Comparison of ENCODE assay signal across 8 mouse cellular contexts in the genomic region with DNA sequence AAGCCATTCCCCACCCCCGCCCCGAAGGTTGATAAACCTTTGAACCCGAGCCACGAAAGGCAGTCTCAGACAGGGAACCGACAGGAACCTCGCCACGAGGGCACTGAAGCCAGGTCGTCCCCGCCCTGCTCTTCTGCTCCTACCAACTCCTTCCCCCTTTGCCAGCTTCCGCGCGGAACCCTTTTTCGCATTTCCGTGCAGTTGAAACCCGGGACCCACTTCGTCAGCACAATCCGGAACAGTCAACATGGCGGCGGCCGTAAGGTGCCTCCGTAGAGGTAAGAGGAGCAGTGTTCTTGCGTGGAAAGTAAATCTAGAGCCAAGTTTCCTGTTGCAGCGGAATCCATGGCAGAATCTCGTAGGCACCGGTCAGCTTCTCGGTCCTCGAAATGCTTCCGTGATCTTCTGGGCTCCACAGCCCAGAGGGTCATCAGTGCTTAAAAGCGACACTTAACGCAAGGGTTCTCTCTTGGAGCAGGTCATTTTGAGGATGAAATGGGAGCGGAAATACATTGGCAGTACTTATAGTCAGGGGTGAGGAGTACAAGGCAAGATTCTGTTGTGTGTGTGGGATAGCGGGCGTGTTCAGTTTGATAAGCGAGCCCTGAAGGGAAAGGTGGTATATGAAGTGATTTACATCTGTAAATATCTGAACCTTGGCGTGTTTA. TPM values are rescaled to one million over a fixed set of nuclear protein-coding genes. Genes with fewer than 3 reads are reported as not detected.
A peak's percentile ranks its signal among the peaks of the same experiment; 100 is the strongest.
DNase-seq lines count a peak whose midpoint lies in the region; ATAC-seq and TF ChIP-seq lines count a peak whose summit lies in the region.

No protein-coding gene starts in this region.

- TF ChIP-seq CTCF in C2C12 (IDR thresholded peaks at IDR 0.05; ENCODE audit: control insufficient read depth, insufficient read depth, insufficient read length), result no peak
- no peak for TF ChIP-seq CTCF in brain, embryonic 14.5 days (IDR thresholded peaks at IDR 0.05; ENCODE audit: borderline replicate concordance, extremely low read depth, insufficient read depth, insufficient read length)
- TF ChIP-seq CTCF in liver, adult 2 months (IDR thresholded peaks at IDR 0.05; ENCODE audit: low read depth, low read length), result no peak

- no peaks in the 10 kb centered on the region for H3K27me3 ChIP-seq in C2C12 (ENCODE audit: control insufficient read depth, insufficient read depth, insufficient read length)
- H3K27me3 ChIP-seq in erythroblast, embryonic 14.5 days (ENCODE audit: control insufficient read depth), result no peaks in the 10 kb centered on the region
- H3K27me3 ChIP-seq in heart, embryonic 11.5 days (ENCODE audit: control insufficient read depth, insufficient read depth, low read length), result no peaks in the 10 kb centered on the region
- no peaks in the 10 kb centered on the region for H3K27me3 ChIP-seq in kidney, embryonic 16.5 days (ENCODE audit: insufficient read depth, low read length)
- H3K27me3 ChIP-seq in liver, adult 2 months (ENCODE audit: control insufficient read depth, insufficient read depth, low read length), result no peaks in the 10 kb centered on the region
- no peaks in the 10 kb centered on the region for H3K27me3 ChIP-seq in myocyte (ENCODE audit: control insufficient read depth, insufficient read depth, insufficient read length)
- no peaks in the 10 kb centered on the region for H3K27me3 ChIP-seq in splenic B cell, adult 2 months (ENCODE audit: control insufficient read depth, insufficient read depth, low read length, poor library complexity, severe bottlenecking)

- peaks cover 20% of the 10 kb centered on the region for H3K79me3 ChIP-seq in C2C12 (ENCODE audit: low read depth)

- peak overlapping the region; percentile 86 for H3K4me2 ChIP-seq in heart, embryonic 11.5 days
- H3K4me2 ChIP-seq in kidney, embryonic 16.5 days (replicated peaks; ENCODE audit: low read depth, low read length), result peak overlapping the region; percentile 84
- H3K4me2 ChIP-seq in myocyte (ENCODE audit: low read depth), result peak overlapping the region; percentile 93

- H3ac ChIP-seq in C2C12 (ENCODE audit: control insufficient read depth, insufficient read length, low read depth), result peak overlapping the region; percentile 47
- peak overlapping the region; percentile 11 for H3ac ChIP-seq in myocyte (ENCODE audit: control insufficient read depth, insufficient read length)

- peak; percentile 89; the same call in 1 of the 2 replicates for TF ChIP-seq POLR2A in brain, embryonic 14.5 days (IDR thresholded peaks at IDR 0.05; ENCODE audit: borderline replicate concordance, extremely low read depth, insufficient read depth, insufficient read length, poor library complexity, severe bottlenecking)
- TF ChIP-seq POLR2A in liver, adult 2 months (IDR thresholded peaks at IDR 0.05; ENCODE audit: extremely low read depth, insufficient read depth, low read length), result peak; percentile 65; the same call in 1 of the 2 replicates
- TF ChIP-seq POLR2A in myocyte (IDR thresholded peaks at IDR 0.05; ENCODE audit: insufficient read length, low read depth), result peak; percentile 93

- peaks cover 27% of the 10 kb centered on the region for H3K4me1 ChIP-seq in erythroblast, embryonic 14.5 days (ENCODE audit: control insufficient read depth)
- peaks cover 9% of the 10 kb centered on the region; the same call in 1 of the 2 replicates for H3K4me1 ChIP-seq in heart, embryonic 11.5 days (ENCODE audit: control insufficient read depth, insufficient read depth, low read length)
- peaks cover 26% of the 10 kb centered on the region for H3K4me1 ChIP-seq in kidney, embryonic 16.5 days (ENCODE audit: insufficient read depth, low read length)
- peaks cover 6% of the 10 kb centered on the region for H3K4me1 ChIP-seq in liver, adult 2 months (ENCODE audit: control insufficient read depth, insufficient read depth, low read length)

- DNase-seq in brain, embryonic 14.5 days (ENCODE audit: low read depth), result peak; percentile 98
- peak; percentile 93 for DNase-seq in liver, adult 2 months (ENCODE audit: extremely low read depth, low read depth, low spot score)
- peak; percentile 96 for DNase-seq in splenic B cell, adult 2 months (ENCODE audit: low read depth, low spot score)

- H3K36me3 ChIP-seq in C2C12 (ENCODE audit: control insufficient read depth, insufficient read depth) (peaks cover 5% of the 10 kb centered on the region), myocyte (ENCODE audit: control insufficient read depth, insufficient read depth) (no peaks in the 10 kb centered on the region)
- peaks cover 15% of the 10 kb centered on the region for H3K36me3 ChIP-seq in erythroblast, embryonic 14.5 days (ENCODE audit: control insufficient read depth)
- peaks cover 3% of the 10 kb centered on the region; the same call in 1 of the 2 replicates for H3K36me3 ChIP-seq in heart, embryonic 11.5 days (ENCODE audit: control insufficient read depth, insufficient read depth, low read length)
- H3K36me3 ChIP-seq in kidney, embryonic 16.5 days (ENCODE audit: insufficient read depth, low read length), result peaks cover 7% of the 10 kb centered on the region
- H3K36me3 ChIP-seq in liver, adult 2 months (ENCODE audit: control insufficient read depth, insufficient read depth, low read length), result peaks cover 1% of the 10 kb centered on the region; the same call in 1 of the 2 replicates
- H3K36me3 ChIP-seq in splenic B cell, adult 2 months (ENCODE audit: control insufficient read depth, insufficient read depth, low read length, poor library complexity, severe bottlenecking), result no peaks in the 10 kb centered on the region

- H3K4me3 ChIP-seq in C2C12 (ENCODE audit: insufficient read depth, poor library complexity, severe bottlenecking) (peak overlapping the region; percentile 81), myocyte (peak overlapping the region; percentile 80)
- peak overlapping the region; percentile 70 for H3K4me3 ChIP-seq in erythroblast, embryonic 14.5 days (replicated peaks)
- H3K4me3 ChIP-seq in heart, embryonic 11.5 days (ENCODE audit: low read depth, low read length), result peak overlapping the region; percentile 67
- H3K4me3 ChIP-seq in kidney, embryonic 16.5 days (ENCODE audit: low read length), result peak overlapping the region; percentile 64
- peak overlapping the region; percentile 65 for H3K4me3 ChIP-seq in liver, adult 2 months (ENCODE audit: insufficient read depth, low read depth, low read length)

- H3K79me2 ChIP-seq in C2C12 (ENCODE audit: control insufficient read depth, insufficient read depth) (peaks cover 36% of the 10 kb centered on the region), myocyte (ENCODE audit: control insufficient read depth, insufficient read depth) (peaks cover 30% of the 10 kb centered on the region)
- H3K79me2 ChIP-seq in liver, adult 2 months (ENCODE audit: control insufficient read depth, insufficient read depth, low read length), result peaks cover 14% of the 10 kb centered on the region

- under 1% methylated on average over 35 of the region's 35 CpGs for WGBS in heart, embryonic 11.5 days (ENCODE audit: insufficient replicate concordance)
- under 1% methylated on average over 35 of the region's 35 CpGs for WGBS in kidney, embryonic 16.5 days
- WGBS in liver, adult 2 months, result under 1% methylated on average over 35 of the region's 35 CpGs

- peak overlapping the region; percentile 79 for H3K27ac ChIP-seq in heart, embryonic 11.5 days (ENCODE audit: low read depth, low read length)
- H3K27ac ChIP-seq in kidney, embryonic 16.5 days (ENCODE audit: low read length), result peak overlapping the region; percentile 88
- H3K27ac ChIP-seq in liver, adult 2 months (replicated peaks; ENCODE audit: insufficient read depth, low read depth, low read length), result peak overlapping the region; percentile 74

- peak; percentile 93 for ATAC-seq in heart, embryonic 11.5 days (replicated peaks; ENCODE audit: insufficient number of reproducible peaks, low FRiP score, low TSS enrichment)
- peak; percentile 95 for ATAC-seq in kidney, embryonic 16.5 days (ENCODE audit: low FRiP score, low TSS enrichment)

- no peaks in the 10 kb centered on the region for H3K9me3 ChIP-seq in erythroblast, embryonic 14.5 days (ENCODE audit: control insufficient read depth, low read length)
- no peaks in the 10 kb centered on the region for H3K9me3 ChIP-seq in heart, embryonic 11.5 days (replicated peaks; ENCODE audit: control insufficient read depth, low read length)
- no peaks in the 10 kb centered on the region for H3K9me3 ChIP-seq in kidney, embryonic 16.5 days (ENCODE audit: low read length)

- H3K9ac ChIP-seq in heart, embryonic 11.5 days (ENCODE audit: low read depth, low read length), result peak overlapping the region; percentile 74
- H3K9ac ChIP-seq in kidney, embryonic 16.5 days (replicated peaks; ENCODE audit: low read length), result peak overlapping the region; percentile 83
- peak overlapping the region; percentile 76 for H3K9ac ChIP-seq in liver, adult 2 months (ENCODE audit: low read depth, low read length)

TF ChIP-seq in C2C12, 6 proteins besides CTCF, POLR2A, EP300 and RAD21 (continues in another document):
- TF ChIP-seq USF1 (IDR thresholded peaks at IDR 0.05; ENCODE audit: low read depth) (no peak), MYOD1 (IDR thresholded peaks at IDR 0.05; ENCODE audit: control insufficient read depth, insufficient read length, low read depth) (no peak), CEBPB (IDR thresholded peaks at IDR 0.05; ENCODE audit: low read depth) (no peak)

TF ChIP-seq in myocyte, 11 proteins besides CTCF, POLR2A, EP300 and RAD21 (continues in another document):
- TF ChIP-seq MAX (IDR thresholded peaks at IDR 0.05; ENCODE audit: low read depth) (peak; percentile 40), E2F4 (IDR thresholded peaks at IDR 0.05; ENCODE audit: insufficient read depth) (no peak), USF1 (IDR thresholded peaks at IDR 0.05; ENCODE audit: low read depth) (peak; percentile 0), MYOG (IDR thresholded peaks at IDR 0.05; ENCODE audit: control insufficient read depth in 1 of 3, insufficient read depth in 1 of 3, insufficient read length in 2 of 3, low read depth in 2 of 3) (peak in 1 of 3 experiments; percentile 41)

RNA-seq across cellular contexts. Expression of gene Mrpl1, which starts 0.8 kb away (rescaled TPM):
- polyA plus RNA-seq in C2C12 (2012; fragmentation: generic; extraction: Trizol) (5.7 TPM), myocyte (2012; fragmentation: generic; extraction: Trizol) (7.5 TPM)
- 9.1 and 9.3 TPM in 2 replicates for polyA plus RNA-seq in brain, embryonic 14.5 days (2012; rRNA removed)
- 0.20 and 0.26 TPM in 2 replicates for polyA plus RNA-seq in erythroblast, embryonic 14.5 days (2012)
- polyA plus RNA-seq in heart, embryonic 11.5 days (2014; fragmentation: Nextera tagmentation; extraction: Ambion mirVana), result 22.4 and 24.3 TPM in 2 replicates
- polyA plus RNA-seq in kidney, embryonic 16.5 days (2015; fragmentation: Nextera tagmentation; extraction: Ambion mirVana), result 24.7 and 26.8 TPM in 2 replicates
- 20.3 and 20.6 TPM in 2 replicates for total RNA-seq in liver, adult 2 months (2014; rRNA removed)
- polyA plus RNA-seq in liver, adult 2 months (2012; rRNA removed), result 4.0 and 5.1 TPM in 2 replicates

RNA-seq across cellular contexts. Expression of gene Cnot6l, which starts 46.1 kb away (rescaled TPM):
- polyA plus RNA-seq in C2C12 (2012; fragmentation: generic; extraction: Trizol), result 6.9 TPM
- polyA plus RNA-seq in brain, embryonic 14.5 days (2012; rRNA removed), result 12.0 and 14.6 TPM in 2 replicates
- 0.01 and 0.02 TPM in 2 replicates for polyA plus RNA-seq in erythroblast, embryonic 14.5 days (2012)
- polyA plus RNA-seq in heart, embryonic 11.5 days (2014; fragmentation: Nextera tagmentation; extraction: Ambion mirVana), result 11.3 and 13.2 TPM in 2 replicates
- 18.4 and 23.9 TPM in 2 replicates for polyA plus RNA-seq in kidney, embryonic 16.5 days (2015; fragmentation: Nextera tagmentation; extraction: Ambion mirVana)
- total RNA-seq in liver, adult 2 months (2014; rRNA removed), result 22.9 and 24.7 TPM in 2 replicates
- polyA plus RNA-seq in liver, adult 2 months (2012; rRNA removed), result 3.5 and 3.7 TPM in 2 replicates
- 26.5 TPM for polyA plus RNA-seq in myocyte (2012; fragmentation: generic; extraction: Trizol)

Comparison
In these comparisons a context has a peak if more than half of its experiments do, and no peak if none do; other contexts are left out.
1. Peak in every context shown above with its lines: DNase-seq, ATAC-seq, H3K4me3 ChIP-seq and H3K27ac ChIP-seq.